Mouse (Mus musculus) kidney, adult 18-20 months (tissue): ENCODE results near the gene Ugt1a9.

ENCODE experiments used
- DNase-seq: peaks from one replicate; pipeline ENCODE4 v3.0.0; 2021

Ugt1a9 gene

DNA sequence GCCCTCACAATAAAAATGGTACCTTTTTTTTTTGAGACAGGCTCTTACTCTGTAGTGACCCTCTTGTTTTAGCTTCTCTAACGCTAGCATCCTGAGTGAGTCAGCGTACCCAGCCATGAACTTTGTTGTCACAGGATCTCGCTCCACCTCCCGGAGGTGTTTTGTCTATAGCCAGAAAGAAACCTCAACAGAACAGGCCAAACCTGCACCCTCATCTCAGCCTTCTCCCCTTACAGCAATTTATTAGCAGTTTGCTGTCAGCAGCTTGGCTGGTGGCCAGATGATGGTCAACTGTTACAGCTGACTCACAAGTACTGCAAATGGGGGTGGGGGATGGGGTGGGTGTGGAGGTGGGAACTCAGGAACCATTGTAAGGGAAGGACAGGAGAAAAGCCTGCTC, 191.7 kb downstream of the Ugt1a9 start:
- no peak for DNase-seq

DNA sequence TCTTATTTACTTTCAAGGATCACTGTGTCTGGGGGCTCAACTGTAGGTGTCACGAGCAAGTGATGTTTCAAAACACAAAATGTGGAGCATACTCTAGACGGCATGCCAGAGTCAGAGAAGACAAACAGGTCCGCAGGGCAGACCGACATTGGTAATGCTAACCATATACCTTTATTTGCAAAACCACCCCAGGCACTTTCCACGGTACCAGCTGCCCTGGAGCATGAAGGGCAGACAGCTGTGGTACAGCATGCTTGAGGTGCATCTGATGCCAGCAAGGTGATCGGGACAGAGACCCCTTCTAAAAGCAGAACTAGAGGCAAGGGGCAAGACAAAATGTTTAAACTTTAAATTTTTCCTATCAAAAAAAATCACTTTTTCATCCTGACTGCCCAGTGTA, 192.4 kb downstream of the Ugt1a9 start:
- DNase-seq = no peak

DNA sequence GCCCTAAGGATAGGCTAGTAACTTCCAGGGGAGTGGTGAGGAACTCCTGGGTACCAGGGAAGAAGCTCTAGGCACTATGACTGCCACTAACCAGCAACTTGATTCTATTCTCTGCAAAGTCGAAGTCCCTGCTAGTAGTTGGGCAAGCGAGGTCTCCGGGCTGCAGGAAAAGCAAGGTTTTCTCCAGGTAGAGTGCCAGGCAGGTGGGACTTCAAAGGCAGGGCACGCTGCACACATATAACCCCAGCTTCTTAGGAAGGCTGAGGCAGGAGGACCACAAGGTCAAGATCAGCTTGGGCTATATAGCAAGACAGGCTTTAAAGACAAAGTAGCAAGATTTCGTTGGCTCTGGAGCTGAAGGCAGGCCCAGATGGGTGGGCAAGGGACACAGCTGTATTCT, 193.2 kb downstream of the Ugt1a9 start:
- DNase-seq = no peak

DNA sequence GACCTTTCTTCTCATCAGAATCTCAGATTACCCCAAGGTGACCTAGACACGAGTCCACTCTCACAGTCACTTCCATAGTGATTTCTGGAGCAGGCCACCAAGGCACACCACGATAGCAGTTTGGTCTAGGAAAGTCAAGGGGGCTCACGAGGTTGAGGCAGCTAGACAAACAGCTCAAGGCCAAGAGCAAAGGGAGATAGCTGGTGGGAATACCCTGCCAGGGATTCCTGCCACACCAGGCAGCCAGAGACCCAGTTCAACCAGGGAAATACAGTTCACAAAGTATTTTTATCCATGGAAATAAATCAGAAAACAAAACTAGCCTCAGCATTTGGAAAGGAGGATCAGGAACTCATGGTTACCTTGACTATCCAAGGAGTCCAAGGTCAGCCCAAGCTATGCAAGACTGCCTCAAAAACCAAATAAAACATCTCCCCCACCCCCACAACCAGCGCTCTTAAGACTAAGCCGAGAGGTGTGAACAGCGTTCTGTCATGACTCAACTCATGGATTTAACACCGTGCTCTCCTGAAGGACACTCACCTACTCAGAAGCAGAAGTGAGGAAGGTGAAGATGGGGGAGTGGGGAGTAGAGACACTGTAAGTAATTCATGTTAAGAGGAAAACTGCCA, 193.8 kb downstream of the Ugt1a9 start:
- DNase-seq = no peak

DNA sequence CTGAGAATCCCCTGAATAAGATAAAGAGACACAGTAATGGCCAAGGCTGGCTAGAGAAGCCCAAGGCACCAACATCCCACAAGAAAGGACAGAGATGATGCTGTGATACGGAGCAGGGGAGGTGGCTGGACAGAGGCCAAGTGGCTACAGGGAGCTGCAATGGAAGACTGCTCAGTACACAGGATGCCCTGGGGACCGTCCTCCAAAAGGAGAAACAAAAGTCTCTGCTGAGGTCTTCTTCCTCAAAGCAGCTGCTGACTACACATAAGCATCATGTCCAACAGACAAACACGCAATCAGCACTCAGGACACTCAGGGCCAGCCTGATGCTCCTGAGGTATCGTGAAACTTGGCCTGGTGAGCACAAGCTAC, 194.3 kb downstream of the Ugt1a9 start:
- no peak for DNase-seq

DNA sequence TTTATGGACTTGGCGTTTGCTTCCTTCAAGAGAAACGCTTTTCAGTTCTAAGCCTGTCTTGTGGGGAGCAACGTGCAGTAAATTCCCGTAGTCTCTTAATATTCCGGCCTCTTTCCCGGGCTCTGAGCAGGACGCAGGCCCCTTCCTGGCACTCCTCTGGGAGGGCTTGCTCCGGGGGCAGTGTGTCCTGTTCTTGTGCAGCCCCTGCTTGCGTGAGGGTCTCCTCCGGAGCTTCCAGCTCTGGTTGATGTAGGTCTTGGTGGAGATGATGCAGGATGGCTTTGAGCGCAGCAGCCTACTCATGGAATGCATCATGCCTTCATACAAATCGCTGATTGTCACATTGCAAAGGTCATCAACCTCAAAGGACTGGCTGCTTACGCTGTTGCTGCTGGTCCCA, 195.5 kb downstream of the Ugt1a9 start:
- no peak for DNase-seq

DNA sequence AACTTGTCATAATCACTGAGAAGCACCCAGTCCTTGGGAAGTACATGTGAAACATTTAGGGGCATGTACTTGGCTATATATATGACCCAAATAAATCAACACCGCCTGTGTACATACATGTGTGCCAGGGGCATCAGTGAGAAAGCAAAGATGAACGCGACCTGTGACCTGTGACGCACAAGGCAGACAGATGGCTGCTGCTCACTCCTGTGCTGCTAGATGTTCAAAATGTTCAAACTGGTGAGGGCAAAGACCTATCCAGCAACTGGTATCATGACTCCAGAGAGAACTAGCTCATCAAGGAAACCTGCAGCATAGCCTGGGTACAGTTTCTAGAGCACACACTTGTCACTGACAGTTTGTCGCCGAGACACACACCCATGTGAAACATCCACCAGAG, 196.9 kb downstream of the Ugt1a9 start:
- DNase-seq = no peak

DNA sequence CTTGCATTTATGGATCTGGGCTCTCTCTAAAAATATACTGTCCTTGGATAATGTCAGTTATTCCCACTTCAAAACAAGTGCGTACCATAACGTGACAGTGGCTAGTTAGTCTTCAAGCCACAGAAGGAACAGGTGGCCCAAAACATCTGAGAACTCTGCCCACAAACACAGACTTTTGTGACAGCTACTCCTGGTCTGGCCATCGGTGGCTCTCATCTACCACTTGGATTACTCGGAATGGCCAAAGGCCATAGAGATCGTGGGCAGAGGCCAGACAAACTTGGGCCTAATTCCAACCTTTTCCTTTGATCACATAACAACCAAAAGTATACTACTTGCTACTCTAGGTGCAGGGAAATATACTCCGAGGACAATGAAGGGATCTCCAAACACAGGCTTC, 197.5 kb downstream of the Ugt1a9 start:
- no peak for DNase-seq
